28 mouse cellular contexts compared by ENCODE assay signal in genomic region chr17:36245741-36246140, GRCm38 (mm10). TPM values are rescaled to one million over a fixed set of nuclear protein-coding genes. Genes with fewer than 3 reads are reported as not detected.
DNase-seq lines count a peak whose midpoint lies in the region; ATAC-seq and TF ChIP-seq lines count a peak whose summit lies in the region.
"Had no signal": no experiment of that assay in that cellular context is flagged by ENCODE, and none has a peak within 500 bp of the region (broad histone marks: within the 10 kb centered on the region; RNA-seq: fewer than 3 reads in every experiment).

No protein-coding gene starts in this region.

- WGBS in midbrain, postnatal 0 days: 86% methylated on average over 2 of the region's 2 CpGs
- WGBS in midbrain, embryonic 14.5 days: 85% methylated on average over 2 of the region's 2 CpGs
- 85% methylated on average over 2 of the region's 2 CpGs for WGBS in forebrain, embryonic 13.5 days

- H3K9me3 ChIP-seq in midbrain, postnatal 0 days (ENCODE audit: low read length): no peaks in the 10 kb centered on the region
- H3K9me3 ChIP-seq in midbrain, embryonic 14.5 days (ENCODE audit: control insufficient read depth, low read length): no peaks in the 10 kb centered on the region
- no peaks in the 10 kb centered on the region for H3K9me3 ChIP-seq in forebrain, embryonic 13.5 days (replicated peaks)
- H3K9me3 ChIP-seq: embryonic facial prominence, embryonic 15.5 days; hindbrain, embryonic 10.5 days; limb, embryonic 12.5 days had no signal

- intact Hi-C loops in left cerebral cortex, adult 2 months (cut with DNase I): no loop called here
- intact Hi-C loops in left cerebral cortex, postnatal 25 days (cut with DNase I): no loop called here

- TF ChIP-seq CTCF in left cerebral cortex, adult 2 months (IDR thresholded peaks at IDR 0.05): peak; percentile 20; the same call in 1 of the 2 replicates
- TF ChIP-seq CTCF in midbrain, postnatal 0 days (IDR thresholded peaks at IDR 0.05): peak; percentile 31

- H3K4me2 ChIP-seq in midbrain, postnatal 0 days (ENCODE audit: low read depth, low read length, poor library complexity, severe bottlenecking): no peak overlapping the region
- no peak overlapping the region for H3K4me2 ChIP-seq in midbrain, embryonic 14.5 days (ENCODE audit: low read length)
- H3K4me2 ChIP-seq in forebrain, embryonic 13.5 days: no peak overlapping the region
- H3K4me2 ChIP-seq: embryonic facial prominence, embryonic 15.5 days; limb, embryonic 12.5 days had no signal

- no peaks in the 10 kb centered on the region for H3K4me1 ChIP-seq in midbrain, postnatal 0 days (ENCODE audit: insufficient read depth, low read length)
- H3K4me1 ChIP-seq in midbrain, embryonic 14.5 days (ENCODE audit: control insufficient read depth, insufficient read depth, low read length): no peaks in the 10 kb centered on the region
- H3K4me1 ChIP-seq in forebrain, embryonic 13.5 days: no peaks in the 10 kb centered on the region

- H3K36me3 ChIP-seq in midbrain, postnatal 0 days (ENCODE audit: insufficient read depth, low read length): no peaks in the 10 kb centered on the region
- no peaks in the 10 kb centered on the region for H3K36me3 ChIP-seq in midbrain, embryonic 14.5 days (ENCODE audit: control insufficient read depth, insufficient read depth, low read length)
- H3K36me3 ChIP-seq in forebrain, embryonic 13.5 days (ENCODE audit: poor library complexity, severe bottlenecking): no peaks in the 10 kb centered on the region
- H3K36me3 ChIP-seq: embryonic facial prominence, embryonic 15.5 days; hindbrain, embryonic 10.5 days; limb, embryonic 12.5 days; midbrain, embryonic 10.5 days had no signal

- peaks cover 3% of the 10 kb centered on the region; the same call in 1 of the 2 replicates for H3K27me3 ChIP-seq in midbrain, postnatal 0 days (ENCODE audit: insufficient read depth, low read length)
- 0 out of 2 replicates have a peak, but pooled peaks cover 4% of the 10 kb centered on the region for H3K27me3 ChIP-seq in midbrain, embryonic 14.5 days (ENCODE audit: control insufficient read depth, insufficient read depth, low read length)
- peaks cover 23% of the 10 kb centered on the region for H3K27me3 ChIP-seq in forebrain, embryonic 13.5 days

- ATAC-seq in CD4-positive, CD25-positive, alpha-beta regulatory T cell, adult 4 months: no peak
- no peak for ATAC-seq in midbrain, postnatal 0 days (ENCODE audit: low FRiP score)
- no peak for ATAC-seq in midbrain, embryonic 14.5 days (ENCODE audit: low FRiP score, low TSS enrichment)
- no peak for ATAC-seq in forebrain, embryonic 13.5 days
- ATAC-seq: forebrain, postnatal 0 days; hindbrain, postnatal 0 days had no signal

- DNase-seq in CD4-positive, CD25-positive, alpha-beta regulatory T cell, adult 2 months (ENCODE audit: low read depth, low spot score): peak; percentile 43
- no peak for DNase-seq in left cerebral cortex, adult 2 months (ENCODE audit: extremely low spot score in 1 of 2, low spot score in 2 of 2)
- DNase-seq in left cerebral cortex, postnatal 25 days (ENCODE audit: low spot score in 2 of 2): no peak
- no peak for DNase-seq in midbrain, postnatal 0 days (ENCODE audit: low spot score)
- DNase-seq in midbrain, embryonic 14.5 days: no peak
- DNase-seq in cerebellum, adult 9-11 months: no peak
- DNase-seq: adrenal gland, postnatal 25 days; cerebellum, adult 11 months; cerebellum, postnatal 25 days; forebrain, postnatal 0 days; kidney, adult 8-10 months; kidney, postnatal 14 days; lung, adult 18-20 months; thymus, postnatal 36 days had no signal

- H3K9ac ChIP-seq in midbrain, postnatal 0 days (replicated peaks; ENCODE audit: low read length, poor library complexity, severe bottlenecking): no peak overlapping the region
- no peak overlapping the region for H3K9ac ChIP-seq in midbrain, embryonic 14.5 days (replicated peaks; ENCODE audit: low read length)
- H3K9ac ChIP-seq in forebrain, embryonic 13.5 days: no peak overlapping the region
- H3K9ac ChIP-seq: embryonic facial prominence, embryonic 15.5 days; forebrain, postnatal 0 days; limb, embryonic 12.5 days had no signal

- no peak overlapping the region for H3K27ac ChIP-seq in left cerebral cortex, adult 2 months
- no peak overlapping the region for H3K27ac ChIP-seq in midbrain, postnatal 0 days (ENCODE audit: low read depth, low read length)
- no peak overlapping the region for H3K27ac ChIP-seq in midbrain, embryonic 14.5 days (replicated peaks; ENCODE audit: low read depth, low read length)
- H3K27ac ChIP-seq in forebrain, embryonic 13.5 days: no peak overlapping the region
- H3K27ac ChIP-seq: embryonic facial prominence, embryonic 15.5 days; hindbrain, embryonic 10.5 days; hindbrain, postnatal 0 days; limb, embryonic 12.5 days; macrophage; midbrain, embryonic 10.5 days had no signal

- H3K4me3 ChIP-seq in left cerebral cortex, adult 2 months: no peak overlapping the region
- H3K4me3 ChIP-seq in midbrain, postnatal 0 days (ENCODE audit: low read depth, low read length): no peak overlapping the region
- H3K4me3 ChIP-seq in midbrain, embryonic 14.5 days (replicated peaks; ENCODE audit: low read depth, low read length): no peak overlapping the region
- H3K4me3 ChIP-seq in forebrain, embryonic 13.5 days: no peak overlapping the region
- H3K4me3 ChIP-seq: embryonic facial prominence, embryonic 15.5 days; hindbrain, embryonic 10.5 days; limb, embryonic 12.5 days; midbrain, embryonic 10.5 days had no signal

RNA-seq across cellular contexts. Expression of gene Rpp21, which starts 12.1 kb away (rescaled TPM):
- 100 to 1,000 TPM; 191 to 211 TPM for polyA plus RNA-seq in CD4-positive, CD25-positive, alpha-beta regulatory T cell, adult 4 months (2017; shearing (Covaris generic))
- total RNA-seq in left cerebral cortex, adult 2 months (2021): 10 to 100 TPM; 44.5 to 45.1 TPM
- total RNA-seq in left cerebral cortex, postnatal 25 days (2021): 10 to 100 TPM; 40.5 to 45.3 TPM
- total RNA-seq in midbrain, postnatal 0 days (2014; rRNA removed): 47.7 and 48.5 TPM in 2 replicates
- 169 and 187 TPM in 2 replicates for polyA plus RNA-seq in midbrain, postnatal 0 days (2015; fragmentation: Nextera tagmentation; extraction: Ambion mirVana)
- polyA plus RNA-seq in midbrain, embryonic 14.5 days (2014; fragmentation: Nextera tagmentation; extraction: Ambion mirVana): 136 and 164 TPM in 2 replicates
- 92.5 and 97.4 TPM in 2 replicates for polyA plus RNA-seq in forebrain, embryonic 13.5 days (2015; fragmentation: Nextera tagmentation; extraction: Ambion mirVana)

RNA-seq across cellular contexts. Expression of gene Trim39, which starts 26.3 kb away (rescaled TPM):
- polyA plus RNA-seq in CD4-positive, CD25-positive, alpha-beta regulatory T cell, adult 4 months (2017; shearing (Covaris generic)): 10 to 100 TPM; 17.2 to 25.9 TPM
- total RNA-seq in left cerebral cortex, adult 2 months (2021): 10 to 100 TPM; 25.1 to 27.2 TPM
- 10 to 100 TPM; 20.7 to 22.9 TPM for total RNA-seq in left cerebral cortex, postnatal 25 days (2021)
- total RNA-seq in midbrain, postnatal 0 days (2014; rRNA removed): 23.5 and 29.6 TPM in 2 replicates
- polyA plus RNA-seq in midbrain, postnatal 0 days (2015; fragmentation: Nextera tagmentation; extraction: Ambion mirVana): 12.5 and 14.3 TPM in 2 replicates
- 18.3 and 21.7 TPM in 2 replicates for polyA plus RNA-seq in midbrain, embryonic 14.5 days (2014; fragmentation: Nextera tagmentation; extraction: Ambion mirVana)
- 24.5 and 25.8 TPM in 2 replicates for polyA plus RNA-seq in forebrain, embryonic 13.5 days (2015; fragmentation: Nextera tagmentation; extraction: Ambion mirVana)

RNA-seq across cellular contexts. Expression of gene H2-M10.2, which starts 40.5 kb away (rescaled TPM):
- polyA plus RNA-seq in CD4-positive, CD25-positive, alpha-beta regulatory T cell, adult 4 months (2017; shearing (Covaris generic)): under 1 TPM in 1 of 2 experiments, not detected in 1; 0.39 TPM
- total RNA-seq in left cerebral cortex, adult 2 months (2021): not detected
- not detected for total RNA-seq in left cerebral cortex, postnatal 25 days (2021)
- total RNA-seq in midbrain, postnatal 0 days (2014; rRNA removed): not detected in 2 replicates
- polyA plus RNA-seq in midbrain, postnatal 0 days (2015; fragmentation: Nextera tagmentation; extraction: Ambion mirVana): not detected in 2 replicates
- 0.25 TPM in 1 of 2 replicates, not detected in the other for polyA plus RNA-seq in midbrain, embryonic 14.5 days (2014; fragmentation: Nextera tagmentation; extraction: Ambion mirVana)
- polyA plus RNA-seq in forebrain, embryonic 13.5 days (2015; fragmentation: Nextera tagmentation; extraction: Ambion mirVana): not detected in 2 replicates
- total RNA-seq: adrenal gland, postnatal 25 days; forebrain, postnatal 0 days; gastrocnemius, adult 18-20 months; granulocyte monocyte progenitor cell, adult 5-6 weeks; hindbrain, postnatal 0 days; left cerebral cortex, adult 8-10 months had no signal
- polyA plus RNA-seq: embryonic facial prominence, embryonic 15.5 days; forebrain, postnatal 0 days; heart, embryonic 14.5 days; hindbrain, postnatal 0 days; limb, embryonic 12.5 days; macrophage; small intestine, adult 2 months had no signal

RNA-seq across cellular contexts. Expression of gene H2-T3, which starts 55.7 kb away (rescaled TPM):
- 1 to 10 TPM in 1 of 2 experiments, under 1 TPM in 1; 0.95 to 1.3 TPM for polyA plus RNA-seq in CD4-positive, CD25-positive, alpha-beta regulatory T cell, adult 4 months (2017; shearing (Covaris generic))
- total RNA-seq in left cerebral cortex, adult 2 months (2021): not detected
- total RNA-seq in left cerebral cortex, postnatal 25 days (2021): not detected
- total RNA-seq in midbrain, postnatal 0 days (2014; rRNA removed): not detected in 2 replicates
- not detected in 2 replicates for polyA plus RNA-seq in midbrain, postnatal 0 days (2015; fragmentation: Nextera tagmentation; extraction: Ambion mirVana)
- not detected in 2 replicates for polyA plus RNA-seq in midbrain, embryonic 14.5 days (2014; fragmentation: Nextera tagmentation; extraction: Ambion mirVana)
- polyA plus RNA-seq in forebrain, embryonic 13.5 days (2015; fragmentation: Nextera tagmentation; extraction: Ambion mirVana): not detected in 2 replicates
- total RNA-seq: adrenal gland, postnatal 25 days; forebrain, postnatal 0 days; gastrocnemius, adult 18-20 months; granulocyte monocyte progenitor cell, adult 5-6 weeks; hindbrain, postnatal 0 days; left cerebral cortex, adult 8-10 months had no signal
- polyA plus RNA-seq: embryonic facial prominence, embryonic 15.5 days; forebrain, postnatal 0 days; heart, embryonic 14.5 days; hindbrain, embryonic 10.5 days; hindbrain, postnatal 0 days; limb, embryonic 12.5 days; macrophage; midbrain, embryonic 10.5 days; neural tube, embryonic 14.5 days had no signal
